Mouse (Mus musculus) cortical plate, adult 2 months (tissue): ENCODE measurements around the gene Phospho1. TPM values are rescaled to one million over a fixed set of nuclear protein-coding genes. Genes with fewer than 3 reads are reported as not detected.

ENCODE experiments used
- H3K27ac ChIP-seq: fragments of 200-500 bp; 2 replicates; pipeline ENCODE4 v1.5.1; 2012; ENCODE audit warnings: low read length, control low read depth, inconsistent platforms; ENCODE audit not compliant: insufficient read depth
- H3K4me1 ChIP-seq: fragments of 200-500 bp; 2 replicates; pipeline ENCODE4 v1.6.1; 2011; ENCODE audit warnings: low read length; ENCODE audit not compliant: control insufficient read depth, insufficient read depth
- H3K4me3 ChIP-seq: fragments of 200-500 bp; 2 replicates; pipeline ENCODE4 v1.5.1; 2011; ENCODE audit warnings: mild to moderate bottlenecking, low read length, control low read depth; ENCODE audit not compliant: insufficient read depth
- CTCF ChIP-seq: fragments of 200-500 bp; IDR thresholded peaks from 2 replicates; pipeline ENCODE4 v1.5.1; 2011; ENCODE audit warnings: mild to moderate bottlenecking, control low read depth, low read length; ENCODE audit not compliant: insufficient read depth; ENCODE audit errors: extremely low read depth
- POLR2A ChIP-seq: fragments of 200-500 bp; IDR thresholded peaks from 2 replicates; pipeline ENCODE4 v1.6.1; 2011; ENCODE audit warnings: mild to moderate bottlenecking, low read length, control low read depth; ENCODE audit not compliant: insufficient read depth; ENCODE audit errors: extremely low read depth
- polyA plus RNA-seq: library from polyadenylated mRNA; depleted of rRNA; stranded (reverse); fragments of >200 nt; gene quantifications from 2 replicates; pipeline ENCODE4 v1.2.3, GENCODE M21; 2012

The Phospho1 gene
- polyA plus RNA-seq, 1 experiment, result 72.8 TPM

- no peak overlapping the region for H3K4me3 ChIP-seq
- H3K4me1 ChIP-seq, result peaks cover 2% of the 10 kb centered on the region; the same call in 1 of the 2 replicates
- TF ChIP-seq POLR2A (no peak), CTCF (no peak)
- no peak overlapping the region for H3K27ac ChIP-seq
Observed at GRCm38 (mm10) chr11:95857306-95857705, 33.0 kb downstream of the Phospho1 start.

- TF ChIP-seq CTCF, result no peak
- no peak for TF ChIP-seq POLR2A
Observed at GRCm38 (mm10) chr11:95857716-95858527, 33.6 kb downstream of the Phospho1 start.

GRCm38 (mm10) chr11:95858528-95859467 is 34.5 kb downstream of the Phospho1 start:
- peak overlapping the region; percentile 62 for H3K4me3 ChIP-seq
- H3K4me1 ChIP-seq, result peaks cover 2% of the 10 kb centered on the region; the same call in 1 of the 2 replicates
- 0 out of 2 replicates have a peak, but pooled peaks have one; percentile 53 for TF ChIP-seq POLR2A
- TF ChIP-seq CTCF, result no peak
- H3K27ac ChIP-seq, result peak overlapping the region; percentile 54; the same call in 1 of the 2 replicates

More at GRCm38 (mm10) chr11:95857716-95858527, 33.6 kb downstream of the Phospho1 start:
- Histone ChIP-seq H3K4me1 (peaks cover 2% of the 10 kb centered on the region; the same call in 1 of the 2 replicates), H3K4me3 (peak overlapping the region; percentile 62), H3K27ac (no peak overlapping the region)

- no peak for TF ChIP-seq CTCF
- no peak for TF ChIP-seq POLR2A
- Histone ChIP-seq H3K4me1 (peaks cover 2% of the 10 kb centered on the region; the same call in 1 of the 2 replicates), H3K4me3 (peak overlapping the region; percentile 62), H3K27ac (no peak overlapping the region)
Observed at GRCm38 (mm10) chr11:95859468-95859855, 35.2 kb downstream of the Phospho1 start.

- Histone ChIP-seq H3K27ac (no peak overlapping the region), H3K4me1 (peaks cover 2% of the 10 kb centered on the region; the same call in 1 of the 2 replicates), H3K4me3 (peak overlapping the region; percentile 62)
- TF ChIP-seq CTCF (no peak), POLR2A (no peak)
Observed at GRCm38 (mm10) chr11:95860071-95860490, 35.8 kb downstream of the Phospho1 start.

- Histone ChIP-seq H3K4me3 (no peak overlapping the region), H3K27ac (no peak overlapping the region), H3K4me1 (peaks cover 2% of the 10 kb centered on the region; the same call in 1 of the 2 replicates)
- TF ChIP-seq CTCF, result no peak
- no peak for TF ChIP-seq POLR2A
Observed at GRCm38 (mm10) chr11:95861397-95861796, 37.1 kb downstream of the Phospho1 start.

GRCm38 (mm10) chr11:95869442-95869841 is 45.1 kb downstream of the Phospho1 start:
- TF ChIP-seq POLR2A (no peak), CTCF (no peak)
- H3K4me1 ChIP-seq, result no peaks in the 10 kb centered on the region
- no peak overlapping the region for H3K27ac ChIP-seq
- H3K4me3 ChIP-seq, result no peak overlapping the region

GRCm38 (mm10) chr11:95869918-95870470 is 45.7 kb downstream of the Phospho1 start:
- H3K4me3 ChIP-seq, result no peak overlapping the region
- no peaks in the 10 kb centered on the region for H3K4me1 ChIP-seq
- TF ChIP-seq POLR2A, result no peak
- no peak for TF ChIP-seq CTCF
- no peak overlapping the region for H3K27ac ChIP-seq

- Histone ChIP-seq H3K4me1 (no peaks in the 10 kb centered on the region), H3K27ac (no peak overlapping the region), H3K4me3 (no peak overlapping the region)
- no peak for TF ChIP-seq CTCF
- no peak for TF ChIP-seq POLR2A
Observed at GRCm38 (mm10) chr11:95875804-95876203, 51.5 kb downstream of the Phospho1 start.
